Mouse (Mus musculus) naive thymus-derived CD4-positive, alpha-beta T cell, adult 5 months (primary cell): Measurements from ENCODE around the gene Hhip. TPM values are rescaled to one million over a fixed set of nuclear protein-coding genes. Genes with fewer than 3 reads are reported as not detected.

Experiments
- polyA plus RNA-seq: library from polyadenylated mRNA; unstranded; fragments of 100-300 nt; shearing (Covaris generic); gene quantifications from one replicate; pipeline ENCODE4 v1.2.1, GENCODE M21; 2017

The Hhip gene
- not detected for polyA plus RNA-seq

GRCm38 (mm10) chr8:80057198-80058174 lies at the start of gene Hhip:
Hhip (minus strand) TSS chr8:80058006.

